Mouse (Mus musculus) hindbrain, embryonic 10.5 days (tissue): Measurements from ENCODE around the gene Galntl6. TPM values are rescaled to one million over a fixed set of nuclear protein-coding genes. Genes with fewer than 3 reads are reported as not detected.

ENCODE experiments used
- polyA plus RNA-seq: library from polyadenylated mRNA; unstranded; fragments of >200 nt; fragmentation: Nextera tagmentation; extraction: Ambion mirVana; gene quantifications from 2 replicates; pipeline ENCODE4 v1.2.1, GENCODE M21; 2016

Gene Galntl6
- polyA plus RNA-seq, 1 experiment from 2014 or later: 1.3 TPM

Other genes with a start within 250 kb of the Galntl6 start
- 0.34 and 2.0 TPM in 2 replicates for gene BC030500, start 885 bp downstream of the Galntl6 start, polyA plus RNA-seq